Mouse (Mus musculus): Measurements from ENCODE around the gene Gm39115.

The Gm39115 gene

DNA sequence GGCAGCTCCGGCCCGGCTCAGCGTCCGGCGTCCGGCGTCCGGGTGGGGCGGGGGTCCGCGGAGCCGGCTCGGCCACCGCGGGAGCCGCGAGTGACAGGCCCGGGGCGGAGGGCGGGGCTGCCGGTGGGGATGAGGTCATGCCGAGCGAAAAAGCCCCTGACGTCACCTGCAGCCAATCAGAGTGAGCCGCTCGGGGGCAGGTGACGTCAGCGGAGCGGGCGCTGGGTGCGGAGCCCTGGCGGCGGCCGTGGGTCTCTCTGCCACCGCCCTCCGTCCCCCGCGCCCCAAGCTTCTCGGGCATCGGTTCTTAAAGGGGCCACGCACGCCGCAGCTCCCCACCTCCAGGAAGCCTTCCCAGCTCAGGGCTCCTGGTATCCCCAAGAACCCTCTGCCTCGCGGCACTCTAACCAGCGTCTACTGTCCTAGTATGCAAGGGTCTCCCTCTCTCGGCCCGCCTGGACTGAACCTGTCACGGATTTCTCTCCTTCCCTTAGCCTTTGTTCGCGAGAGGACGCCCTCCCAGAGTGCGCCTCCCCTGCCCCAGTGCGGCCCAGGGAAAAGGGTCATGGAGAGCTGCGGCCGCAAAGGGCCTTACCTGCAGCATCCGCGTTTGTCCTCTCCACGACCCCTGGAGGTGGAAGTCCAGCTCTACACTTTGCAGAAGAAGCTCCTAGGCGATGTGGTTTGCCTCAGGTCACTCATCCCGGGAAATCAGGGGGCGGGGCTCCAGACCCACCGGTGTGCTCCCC is 40.5 kb downstream of the Gm39115 start, which contains the start of gene Dusp8:
Dusp8 (minus strand) TSS at position 661 of the 749 bp plus-strand sequence.
- DNase-seq, result peak; percentile 97

DNA sequence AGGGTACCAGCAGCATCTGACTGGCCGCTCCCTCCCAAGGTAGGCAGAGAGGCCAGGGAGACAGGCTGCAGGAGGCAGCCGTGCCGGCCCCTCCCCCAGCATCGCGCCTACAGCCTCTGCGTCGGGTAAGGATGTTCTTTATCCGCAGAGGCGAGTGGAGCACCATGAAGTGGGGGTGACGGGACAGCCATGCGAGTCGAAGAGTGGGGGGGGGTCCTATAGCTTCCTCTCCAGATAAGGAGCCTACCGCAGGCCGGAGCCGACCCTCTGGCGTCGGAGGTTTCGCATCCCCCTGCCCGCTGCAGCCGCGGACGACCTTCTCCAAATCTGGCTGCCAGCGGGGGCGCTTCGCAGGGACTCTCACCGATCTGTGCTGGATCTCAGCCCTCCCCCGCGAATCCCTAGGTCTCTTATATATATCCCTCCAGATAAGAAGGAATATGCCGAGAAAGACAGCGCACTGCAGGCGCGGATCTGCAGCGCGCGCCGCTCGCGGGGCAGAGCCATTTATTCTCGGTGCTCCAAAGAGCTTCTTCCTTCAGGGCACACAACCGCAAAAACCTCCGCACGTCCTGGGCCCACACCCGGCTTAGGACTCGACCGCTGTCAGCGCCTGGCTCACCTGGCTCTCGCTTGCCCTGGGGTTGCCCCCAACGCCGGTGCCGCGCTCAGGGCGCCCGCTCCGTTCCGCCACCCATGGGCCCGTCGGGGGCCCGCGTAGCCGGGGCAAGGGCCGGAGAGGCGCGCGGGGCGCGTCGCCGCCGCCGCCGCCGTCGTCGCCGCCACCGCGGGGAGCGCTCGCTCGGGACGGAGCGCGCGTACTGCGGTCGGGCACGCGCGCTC is 41.3 kb downstream of the Gm39115 start:
- DNase-seq, result peak; percentile 87

DNA sequence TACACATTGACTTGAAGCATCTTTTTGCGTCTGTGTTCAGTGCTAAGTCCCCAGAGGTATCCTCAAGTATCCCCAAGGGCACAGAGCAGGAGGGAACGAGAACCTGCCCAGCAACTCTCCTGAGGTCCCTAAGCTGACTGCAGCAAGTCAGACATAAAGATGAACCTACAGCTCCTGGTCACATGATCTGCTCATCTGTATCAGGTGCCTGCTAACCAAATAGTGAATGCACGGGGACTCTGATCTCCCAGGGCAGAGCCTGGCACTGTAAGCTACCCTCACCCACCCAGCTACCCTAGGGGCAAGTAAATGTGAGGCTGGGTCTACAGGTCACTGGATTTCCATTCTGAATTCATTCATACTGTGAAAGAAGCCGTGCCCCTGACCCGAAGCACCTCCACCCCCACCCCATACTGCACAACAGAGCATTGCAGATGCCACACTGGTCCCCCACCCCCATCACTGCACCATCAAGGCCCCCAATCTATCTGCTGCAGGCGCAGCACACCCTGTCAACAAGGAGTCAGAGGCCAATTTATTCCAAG is 42.1 kb downstream of the Gm39115 start:
- DNase-seq, result peak; percentile 51

DNA sequence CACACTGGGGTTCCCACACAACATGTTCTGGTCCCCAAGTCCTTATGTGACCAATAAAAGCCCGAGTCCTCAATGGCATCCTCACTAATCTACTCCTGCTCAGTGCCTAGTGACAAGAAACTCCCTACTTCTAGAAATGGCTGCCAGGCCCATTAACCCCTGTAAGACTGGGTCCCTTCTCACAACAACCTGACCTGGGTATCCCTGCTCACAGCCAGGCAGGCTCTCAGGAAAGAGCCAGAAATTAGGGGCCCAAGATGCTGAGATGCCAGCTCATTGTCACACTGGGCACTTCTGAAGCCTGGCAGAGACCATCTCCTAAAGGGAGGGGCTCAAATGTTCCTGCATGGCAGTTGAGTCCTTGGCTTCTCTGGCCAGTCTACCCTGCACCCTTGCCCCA is 42.8 kb downstream of the Gm39115 start:
- peak; percentile 58 for DNase-seq

DNA sequence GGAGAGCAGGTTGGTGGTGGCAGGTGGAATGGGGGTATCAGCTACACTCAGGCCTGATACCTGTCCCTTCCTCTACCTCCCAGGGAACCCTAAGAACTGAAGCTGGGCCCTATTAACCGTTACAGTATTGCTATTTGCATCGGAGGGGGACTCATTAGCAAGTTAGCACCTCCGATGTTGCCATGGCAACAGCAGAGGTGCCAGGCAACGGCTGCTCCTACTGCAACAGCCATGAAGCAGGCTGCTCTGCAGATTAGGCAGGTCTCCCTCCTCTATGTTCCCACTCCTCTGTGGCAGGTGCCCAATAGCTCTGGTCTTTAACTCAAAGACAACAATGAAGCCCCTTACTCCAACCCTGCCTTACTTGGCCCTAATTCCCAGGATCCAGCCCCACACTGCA is 44.0 kb downstream of the Gm39115 start:
- peak; percentile 43 for DNase-seq

DNA sequence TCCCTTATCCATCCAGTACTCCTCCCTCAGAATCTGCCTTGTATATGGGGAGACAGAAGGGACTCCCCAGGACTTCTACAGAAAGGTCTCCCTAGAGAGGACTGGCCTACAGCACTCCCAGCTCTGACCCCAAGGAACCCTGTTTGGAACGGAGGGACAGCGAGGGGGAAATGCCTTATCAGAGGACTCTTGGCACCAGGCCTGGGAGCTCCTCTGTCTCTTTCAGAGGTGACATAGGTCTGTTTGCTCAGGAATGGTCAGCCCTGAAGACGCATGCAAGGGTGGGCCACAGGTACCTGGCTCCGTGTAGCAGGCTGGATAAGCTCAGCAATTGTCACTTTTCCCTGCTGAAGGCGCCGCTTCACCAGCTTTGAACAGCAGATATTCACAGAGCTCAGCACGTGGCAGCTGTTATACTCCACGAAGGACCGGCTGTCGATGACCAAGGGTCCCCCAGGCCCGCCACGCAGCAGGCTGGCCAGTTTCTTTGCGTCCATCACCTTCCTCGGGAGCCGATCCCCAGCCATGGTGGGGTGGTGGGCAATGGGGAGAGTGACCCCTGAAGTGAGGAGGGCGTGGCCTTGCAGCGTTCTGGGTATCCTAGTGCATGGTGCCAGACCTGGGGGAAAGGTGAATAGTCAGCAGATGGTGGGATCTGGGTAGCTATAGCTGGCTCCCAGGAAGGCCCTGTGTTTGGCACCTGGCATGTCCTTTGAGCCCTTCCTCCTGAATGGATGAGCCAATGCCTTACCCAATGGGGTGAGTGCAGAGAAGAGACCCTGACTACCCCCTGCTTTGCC is 46.0 kb downstream of the Gm39115 start:
- DNase-seq, result peak; percentile 61

DNA sequence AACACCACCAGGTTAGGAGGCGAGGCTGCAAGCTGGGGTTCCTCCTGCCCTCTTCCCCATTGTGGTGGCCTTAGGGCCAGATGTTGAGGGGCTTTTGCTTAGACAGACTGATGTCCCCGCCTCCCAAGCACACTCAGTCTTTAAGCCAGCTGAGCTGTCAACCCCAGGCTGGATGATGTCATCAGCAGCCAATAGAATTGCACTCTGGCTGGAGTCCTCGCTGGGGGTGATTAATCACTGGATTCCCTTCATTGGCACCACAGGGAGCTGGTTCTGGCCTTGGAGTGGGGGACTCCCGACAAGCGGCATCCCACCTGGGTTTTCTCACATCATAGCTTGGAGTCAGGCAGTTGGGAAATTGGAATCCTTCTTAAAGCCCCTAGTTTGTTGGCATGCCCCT is 46.9 kb downstream of the Gm39115 start:
- peak; percentile 58 for DNase-seq

DNA sequence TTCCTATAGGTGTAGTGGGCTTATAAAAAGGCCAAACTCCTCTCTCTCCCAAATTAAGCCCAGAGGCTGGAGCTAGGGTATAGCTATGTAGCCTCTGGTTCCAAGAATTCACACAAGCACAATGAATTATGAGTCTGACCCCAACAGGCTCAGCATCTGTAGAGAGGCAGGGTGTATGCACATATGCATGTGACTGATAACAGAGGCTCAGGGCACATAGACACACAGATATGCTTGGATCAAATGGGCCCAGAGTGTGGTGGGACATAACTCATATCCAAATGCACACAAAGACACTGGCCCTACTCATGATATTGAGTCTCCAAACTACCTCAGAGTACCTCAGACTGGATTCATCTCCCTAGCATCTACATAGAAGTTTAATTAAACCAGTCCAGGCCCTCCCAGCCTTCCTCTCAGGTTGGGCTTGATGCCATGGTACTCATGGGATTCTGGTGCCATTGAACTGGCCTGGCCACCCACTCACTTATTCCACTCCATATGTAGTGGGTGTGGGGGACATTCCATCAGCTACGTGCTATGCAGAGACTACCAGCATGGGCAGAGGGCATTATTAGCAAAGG is 48.7 kb downstream of the Gm39115 start:
- DNase-seq, result no peak

DNA sequence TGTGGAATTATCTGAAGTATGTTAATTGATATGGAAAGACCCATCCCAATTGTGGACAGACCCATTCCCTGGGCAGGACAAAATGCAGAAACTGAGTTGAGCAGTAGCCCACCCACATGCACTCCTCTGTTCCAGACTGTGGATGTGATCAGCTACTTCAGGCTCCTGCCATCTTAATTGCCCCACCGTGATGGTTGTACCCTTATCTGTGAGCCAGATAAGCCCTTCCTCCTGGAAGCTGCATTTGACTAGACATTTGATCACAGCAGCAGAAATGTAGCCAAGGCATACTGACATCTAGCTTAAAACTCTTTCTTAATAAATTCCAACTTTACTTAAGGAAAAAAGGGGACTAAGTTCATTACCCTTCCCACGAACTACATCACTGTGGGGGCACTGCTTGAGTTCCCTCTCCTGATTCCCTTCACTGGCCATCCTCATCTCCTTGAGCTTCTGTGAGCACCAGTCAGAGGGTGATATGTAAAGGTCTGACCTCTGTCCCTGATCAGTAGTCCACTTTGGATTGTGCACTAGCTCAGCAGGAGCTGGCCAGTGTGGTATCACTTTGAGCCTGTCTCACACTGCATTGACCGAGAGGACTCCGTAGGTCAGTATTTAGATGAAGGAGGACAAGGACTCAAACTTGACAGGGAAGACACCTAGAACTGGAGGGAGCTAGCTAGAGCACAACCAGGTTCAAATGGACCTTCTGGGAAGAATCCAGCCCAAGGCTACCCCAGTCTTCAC is 49.5 kb downstream of the Gm39115 start:
- no peak for DNase-seq

Data from cerebellum, adult 11-12 months (tissue).